Mouse (Mus musculus): ENCODE data around the gene Cped1.

DNA sequence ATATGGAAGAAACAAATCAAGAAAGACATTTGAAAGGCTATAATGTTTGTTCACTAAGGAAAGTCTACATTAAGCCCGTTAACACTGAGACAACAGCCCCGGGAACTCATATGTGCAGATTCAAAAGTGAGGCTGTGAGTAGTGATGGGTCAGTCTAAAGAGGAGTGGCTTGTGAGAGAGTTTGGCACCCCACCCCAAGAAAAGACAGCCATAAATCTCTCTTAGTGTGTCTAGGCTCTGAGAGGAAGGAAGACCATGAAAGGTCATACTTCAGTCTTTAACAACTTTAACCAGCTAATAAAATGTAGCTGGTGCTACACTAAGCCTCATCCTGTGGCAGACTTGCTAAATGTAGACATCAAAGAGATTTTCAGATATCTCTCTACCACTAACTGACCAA is 61.4 kb downstream of the Cped1 start:
- no peak for TF ChIP-seq CEBPB (IDR thresholded peaks at IDR 0.05; ENCODE audit: insufficient read depth, poor library complexity, severe bottlenecking)
- TF ChIP-seq POLR2A (IDR thresholded peaks at IDR 0.05; ENCODE audit: insufficient read length, low read depth) = no peak
- TF ChIP-seq POLR2AphosphoS2 (IDR thresholded peaks at IDR 0.05; ENCODE audit: insufficient read length, low read depth) = no peak
- no peak for TF ChIP-seq SRF (IDR thresholded peaks at IDR 0.05; ENCODE audit: control insufficient read depth, insufficient read length, low read depth)
- TF ChIP-seq MAX (IDR thresholded peaks at IDR 0.05; ENCODE audit: low read depth) = no peak
- no peak for TF ChIP-seq USF1 (IDR thresholded peaks at IDR 0.05; ENCODE audit: low read depth)
- TF ChIP-seq MYOD1 (IDR thresholded peaks at IDR 0.05; ENCODE audit: control insufficient read depth in 1 of 3, insufficient read length in 2 of 3, low read depth in 2 of 3) = no peak
- TF ChIP-seq E2F4 (IDR thresholded peaks at IDR 0.05; ENCODE audit: insufficient read depth) = no peak
- no peak for TF ChIP-seq TCF3 (IDR thresholded peaks at IDR 0.05; ENCODE audit: insufficient read length, low read depth)
- TF ChIP-seq MYOG (IDR thresholded peaks at IDR 0.05; ENCODE audit: control insufficient read depth in 1 of 3, insufficient read depth in 1 of 3, insufficient read length in 2 of 3, low read depth in 2 of 3) = no peak
- TF ChIP-seq TCF12 (IDR thresholded peaks at IDR 0.05; ENCODE audit: insufficient read depth, poor library complexity, severe bottlenecking) = no peak
- TF ChIP-seq REST (IDR thresholded peaks at IDR 0.05; ENCODE audit: insufficient read depth, insufficient read length) = no peak
